Mouse (Mus musculus) Muller cell, postnatal 12 days (primary cell): ENCODE data around the gene Gm14409.
"Not testable (repeated sequence)": the region's sequence is repeated elsewhere in the genome, so short reads cannot be mapped to it uniquely, and the experiment has no call there.

Experiments used
- DNase-seq: peaks from one replicate; pipeline ENCODE4 v3.0.0-alpha.2; 2015; ENCODE audit errors: inconsistent ontology term

The Gm14409 gene

DNA sequence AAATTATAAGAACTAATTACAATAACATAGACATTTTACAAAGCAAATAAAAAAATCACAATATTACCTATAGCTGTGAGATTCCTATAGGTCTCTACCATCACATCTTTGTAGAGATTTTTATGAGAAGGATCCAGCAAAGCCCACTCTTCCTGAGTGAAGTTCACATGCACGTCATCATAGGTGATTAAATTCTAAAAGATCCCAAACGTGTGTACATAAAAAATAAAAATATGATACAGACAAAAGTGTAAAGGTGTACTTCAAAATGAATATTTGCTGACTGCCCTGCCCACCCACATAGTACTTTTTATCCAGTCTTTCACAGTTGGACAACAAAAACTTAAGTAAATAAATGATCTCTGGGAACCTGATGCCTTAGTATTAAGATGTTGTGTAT lies at the start of gene Gm14409:
TSS of gene Gm14409 (minus strand) at position 101 of the 400 bp plus-strand sequence.
- not testable (repeated sequence) for DNase-seq

DNA sequence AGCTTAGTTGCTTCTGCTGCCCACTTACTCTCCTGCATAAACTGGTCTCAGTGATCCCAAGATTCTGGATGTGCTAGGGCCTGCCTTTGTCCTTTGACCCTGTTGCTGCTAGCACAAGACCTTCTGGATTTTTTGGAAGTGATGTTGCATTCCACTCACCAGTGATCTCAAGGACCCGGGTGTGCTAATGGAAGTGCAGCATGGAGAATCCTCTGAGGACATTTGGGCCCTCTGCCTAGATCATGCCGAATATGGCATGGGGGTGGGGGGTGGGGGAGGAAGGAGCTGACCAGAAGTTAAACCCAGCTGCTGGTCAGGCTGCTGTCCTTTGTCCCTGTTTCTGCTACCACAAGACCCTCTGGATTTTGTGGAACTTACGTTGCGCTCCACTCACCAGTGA lies 42.8 kb upstream of the Gm14409 start:
- DNase-seq, result not testable (repeated sequence)

DNA sequence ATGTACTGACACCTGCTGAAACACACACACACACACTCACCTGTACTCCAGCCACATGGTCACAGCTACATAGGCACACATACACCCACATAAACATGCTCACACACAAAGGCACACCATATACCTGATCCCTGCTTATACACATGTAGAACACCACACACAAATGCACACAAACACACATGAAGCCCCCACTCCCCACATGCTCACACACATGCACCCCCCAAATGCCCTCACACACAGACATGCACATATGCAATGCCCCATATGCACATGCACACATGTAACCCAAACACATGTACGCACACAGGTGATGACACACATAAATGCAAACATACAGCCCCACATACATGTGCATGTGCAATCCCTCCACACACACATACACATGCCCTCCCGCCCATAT lies 38.1 kb upstream of the Gm14409 start:
- not testable (repeated sequence) for DNase-seq

DNA sequence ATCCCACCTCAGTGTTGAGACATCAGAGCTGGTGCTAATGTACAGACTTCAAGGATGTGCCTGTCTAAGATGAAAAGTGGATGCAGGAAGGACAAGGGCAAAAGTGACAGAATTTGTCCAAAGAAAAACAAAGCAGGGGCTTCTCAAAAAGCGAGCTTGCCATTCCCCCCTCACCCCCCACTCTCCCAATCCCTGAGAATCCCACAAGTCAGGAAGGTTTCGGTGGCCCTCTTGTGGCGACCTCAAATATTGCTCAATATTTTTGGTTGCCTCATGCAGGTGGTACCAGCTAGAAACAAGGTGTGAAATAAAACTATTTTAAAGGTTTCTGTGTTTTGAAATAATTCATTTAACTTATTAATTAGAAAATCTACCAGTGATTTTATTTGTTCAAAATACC lies 16.9 kb upstream of the Gm14409 start:
- not testable (repeated sequence) for DNase-seq

DNA sequence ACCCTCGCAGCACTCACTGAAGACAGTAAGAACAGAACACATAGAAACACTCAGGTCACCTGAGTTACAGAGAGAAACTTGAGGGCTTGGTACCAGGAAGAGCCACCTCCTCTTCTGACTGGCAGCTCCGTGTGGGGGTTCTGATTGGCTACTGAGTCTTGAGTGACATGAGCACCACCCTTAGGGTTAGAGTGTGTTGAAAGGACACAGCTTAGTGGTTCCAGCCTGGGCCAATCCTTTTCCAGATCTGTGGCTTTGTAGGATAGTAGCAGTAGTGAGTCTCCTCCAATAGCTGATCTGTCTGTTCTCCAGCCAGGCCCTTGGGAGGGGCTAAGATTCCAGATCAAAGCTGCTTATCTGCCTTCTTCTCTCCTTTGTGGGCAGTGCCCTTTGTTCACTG lies 10.9 kb upstream of the Gm14409 start:
- DNase-seq, result not testable (repeated sequence)

DNA sequence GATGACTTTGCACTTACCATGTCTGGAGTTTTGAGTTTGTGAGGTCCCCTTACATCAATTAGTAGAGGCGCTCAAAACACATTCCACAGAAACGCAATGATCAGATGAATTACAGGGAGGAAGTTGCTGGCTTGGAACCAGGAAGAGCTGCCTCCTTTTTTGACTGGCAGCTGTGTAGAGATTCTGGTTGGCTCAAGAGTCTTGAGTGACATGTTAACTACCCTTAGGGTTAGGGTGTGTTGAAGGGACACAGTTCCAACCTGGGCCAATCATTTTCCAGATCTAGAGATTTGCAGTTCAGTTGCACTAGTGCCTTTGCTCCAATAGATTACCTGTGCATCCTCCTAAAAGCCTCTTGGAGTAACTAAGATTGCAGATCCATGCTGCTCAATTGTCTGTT lies 5.4 kb upstream of the Gm14409 start:
- DNase-seq, result not testable (repeated sequence)

DNA sequence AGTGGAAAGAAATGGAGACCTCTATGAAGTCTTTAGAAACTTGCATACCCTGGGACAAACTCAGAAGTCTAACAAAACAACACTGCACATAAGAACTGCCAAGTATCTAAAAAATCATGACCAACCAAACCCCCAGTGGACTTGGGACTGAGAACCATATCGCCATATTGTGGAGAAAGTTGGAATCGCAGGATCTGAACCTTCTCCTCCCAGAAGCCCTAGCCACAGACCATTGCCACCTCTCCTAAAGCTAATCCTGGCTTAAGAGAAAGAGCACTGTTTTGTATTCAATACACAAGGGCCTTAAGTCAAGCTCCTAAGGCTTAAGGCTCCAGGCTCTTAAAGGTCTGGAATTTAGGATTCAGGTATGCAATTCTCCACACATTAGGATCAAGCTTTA lies 19.4 kb downstream of the Gm14409 start:
- DNase-seq, result not testable (repeated sequence)

DNA sequence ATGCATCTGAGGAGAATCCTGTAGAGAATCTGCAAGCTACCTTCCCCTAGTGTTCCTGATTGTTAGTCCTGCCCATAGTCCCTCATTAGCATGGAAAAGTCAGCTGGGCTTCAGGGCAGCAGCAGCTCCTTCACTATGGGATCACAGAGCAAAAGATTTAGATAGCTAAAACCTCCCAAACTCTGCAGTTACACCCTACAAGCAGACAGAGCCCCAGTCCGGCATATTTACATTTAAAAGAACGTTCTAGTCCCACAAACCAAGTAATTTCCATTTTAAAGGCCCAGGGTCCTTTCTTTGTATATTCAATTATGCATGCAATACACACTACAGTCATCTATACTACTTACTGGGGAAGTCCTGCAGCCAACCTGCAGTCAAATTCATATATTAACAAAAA lies 36.4 kb downstream of the Gm14409 start:
- DNase-seq, result not testable (repeated sequence)
